Mouse (Mus musculus) testis, adult 2 months (tissue): ENCODE results near the gene Arid1b.
"Not testable (repeated sequence)": the region's sequence is repeated elsewhere in the genome, so short reads cannot be mapped to it uniquely, and the experiment has no call there.

ENCODE experiments used
- CTCF ChIP-seq: fragments of 200-500 bp; IDR thresholded peaks from 2 replicates; pipeline ENCODE4 v1.5.1; 2012; ENCODE audit warnings: low read depth, mild to moderate bottlenecking, inconsistent platforms, low read length, moderate library complexity; ENCODE audit not compliant: control insufficient read depth, insufficient read depth, insufficient replicate concordance
- POLR2A ChIP-seq: fragments of 200-500 bp; IDR thresholded peaks from 2 replicates; pipeline ENCODE4 v1.6.1; 2012; ENCODE audit warnings: low read depth, mild to moderate bottlenecking, inconsistent platforms, low read length, moderate library complexity; ENCODE audit not compliant: control insufficient read depth

DNA sequence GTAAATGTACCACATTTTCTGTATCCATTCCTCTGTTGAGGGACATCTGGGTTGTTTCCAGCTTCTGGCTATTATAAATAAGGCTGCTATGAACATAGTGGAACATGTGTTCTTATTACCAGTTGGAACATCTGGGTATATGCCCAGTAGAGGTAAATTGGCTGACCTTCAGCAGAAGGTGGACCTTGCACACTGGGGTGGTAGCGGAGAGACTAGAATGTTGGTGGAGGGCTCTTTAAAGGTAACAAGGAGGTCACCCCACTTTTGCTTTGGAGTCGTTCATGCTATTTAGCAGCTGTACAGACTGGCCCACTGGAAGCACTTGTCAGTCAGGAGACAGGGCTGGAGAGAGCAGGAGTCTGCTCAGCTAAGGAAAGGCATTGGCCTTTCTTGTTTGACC is 94.1 kb downstream of the Arid1b start:
- TF ChIP-seq POLR2A, CTCF: not testable (repeated sequence)
